Mouse (Mus musculus) naive thymus-derived CD4-positive, alpha-beta T cell, adult 2 months (primary cell): ENCODE data around the gene Gars.

ENCODE experiments used
- DNase-seq: peaks from one replicate; pipeline ENCODE4 v3.0.0-alpha.2; 2011; ENCODE audit warnings: low read depth

The Gars gene

GRCm38 (mm10) chr6:55098030-55098429, 60.2 kb downstream of the Gars start:
- DNase-seq = no peak

DNA sequence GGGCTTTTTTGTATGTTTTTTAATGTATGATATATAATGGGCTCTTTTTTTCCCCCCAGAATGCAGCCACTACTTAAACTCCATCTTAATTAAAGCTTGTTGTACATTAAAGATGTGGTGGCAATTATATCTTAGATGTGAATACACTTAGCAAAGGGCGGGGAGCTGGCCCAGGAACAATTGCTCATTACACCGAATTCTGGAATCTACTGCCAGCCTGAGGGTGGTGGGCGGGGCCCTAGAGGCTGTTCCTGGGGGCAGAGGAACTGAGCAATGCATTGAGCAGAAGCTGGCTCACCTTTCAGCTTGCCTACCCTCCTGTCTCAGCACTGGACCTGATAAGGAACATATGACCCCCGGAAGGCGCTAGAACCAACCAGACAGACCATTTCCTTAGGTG, 60.8 kb downstream of the Gars start:
- DNase-seq = no peak

DNA sequence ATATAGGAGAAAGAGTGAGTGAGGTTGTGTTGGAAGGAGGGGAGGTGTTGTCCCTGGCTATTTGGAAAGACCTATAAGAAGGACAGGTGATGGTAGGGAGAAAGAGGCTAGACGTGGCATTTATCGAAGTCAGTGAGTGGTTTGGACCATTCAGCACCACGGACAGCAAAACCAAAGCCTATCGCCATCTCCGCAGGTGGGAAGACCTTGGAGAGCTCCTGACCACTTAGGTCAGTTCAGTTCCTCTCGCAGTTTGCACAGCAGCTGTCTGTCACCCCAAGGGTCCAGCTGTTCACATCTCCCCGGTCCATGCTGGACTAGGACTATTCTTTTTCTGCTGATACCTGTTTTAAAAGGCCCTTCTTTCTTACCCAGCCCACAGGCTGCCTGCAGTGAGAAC, 70.6 kb downstream of the Gars start:
- no peak for DNase-seq

DNA sequence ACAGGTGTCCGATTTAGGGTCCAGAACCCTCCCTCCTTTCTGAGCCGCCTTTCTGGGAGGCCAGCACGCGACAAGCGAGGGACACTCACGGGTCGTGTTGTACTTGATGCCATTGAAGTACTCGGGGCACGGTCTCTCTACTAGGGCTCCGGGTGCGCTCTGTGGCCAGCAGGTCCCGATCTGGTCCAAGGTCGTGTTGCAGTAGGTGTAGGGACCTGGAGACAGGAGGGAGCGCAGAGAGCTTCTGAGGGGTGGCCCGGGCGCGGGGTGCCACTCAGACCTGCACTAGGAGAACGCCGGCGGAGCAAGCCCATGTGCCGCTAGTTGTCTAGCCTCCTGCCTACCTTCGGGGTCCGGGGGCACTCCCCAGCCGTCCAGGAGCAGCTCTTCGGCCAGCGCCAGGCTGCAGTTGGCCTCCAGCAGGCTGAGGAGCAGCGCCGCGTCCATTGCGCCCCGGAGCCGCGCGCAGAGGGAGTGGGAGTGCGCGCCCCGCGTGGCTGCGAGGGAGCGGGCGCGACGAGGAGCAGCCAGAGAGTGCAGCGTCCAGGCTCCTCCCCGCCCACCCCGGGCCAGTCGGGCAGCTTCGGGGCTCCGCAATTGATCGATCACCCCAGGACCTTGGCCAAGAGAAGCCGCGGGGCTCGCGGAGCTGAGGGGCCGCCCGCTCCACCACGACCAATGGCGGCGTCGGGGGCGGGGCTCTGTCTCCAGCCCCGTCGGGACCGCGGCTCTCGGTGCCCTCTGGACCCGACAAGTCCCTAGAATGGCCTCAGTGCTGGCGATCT, 79.7 kb downstream of the Gars start:
- no peak for DNase-seq

- no peak for DNase-seq
Measured at GRCm38 (mm10) chr6:55123056-55123455, 85.2 kb downstream of the Gars start.

GRCm38 (mm10) chr6:55126576-55126975, 88.8 kb downstream of the Gars start:
- no peak for DNase-seq

GRCm38 (mm10) chr6:55128391-55128790, 90.6 kb downstream of the Gars start:
- DNase-seq = no peak
